Mouse (Mus musculus) monocyte, adult 2 months (primary cell): ENCODE data around the gene Hmx2.

ENCODE experiments used
- DNase-seq, 2 experiments: peaks; one replicate each; pipeline ENCODE4 v3.0.0; 2022; ENCODE audit warnings: low spot score in 2 of 2, low read depth in 1 of 2

Gene Hmx2

DNA sequence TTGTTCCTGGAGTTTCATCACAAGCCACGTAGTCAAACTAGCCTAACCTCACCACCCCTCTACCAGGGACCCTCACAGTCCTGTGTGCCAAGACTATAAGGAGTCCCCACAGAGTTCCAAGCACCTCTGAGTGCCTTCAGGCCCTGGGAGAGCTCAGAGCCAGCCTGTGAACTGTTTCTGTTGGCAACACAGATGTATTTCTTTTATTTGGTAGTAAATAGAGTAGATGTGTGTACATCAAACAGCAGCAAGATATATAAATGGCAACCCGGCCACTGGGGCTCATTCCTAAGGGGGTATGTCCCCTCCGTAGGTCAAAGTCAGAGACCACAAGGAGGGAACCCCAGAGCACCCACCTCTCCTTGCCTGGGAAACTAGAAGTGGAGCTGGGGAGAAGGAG, at the start of gene Hmx2:
Gene Hmx2 (plus strand): TSS at position 301 of the 400 bp plus-strand sequence.
- no peak for DNase-seq

DNA sequence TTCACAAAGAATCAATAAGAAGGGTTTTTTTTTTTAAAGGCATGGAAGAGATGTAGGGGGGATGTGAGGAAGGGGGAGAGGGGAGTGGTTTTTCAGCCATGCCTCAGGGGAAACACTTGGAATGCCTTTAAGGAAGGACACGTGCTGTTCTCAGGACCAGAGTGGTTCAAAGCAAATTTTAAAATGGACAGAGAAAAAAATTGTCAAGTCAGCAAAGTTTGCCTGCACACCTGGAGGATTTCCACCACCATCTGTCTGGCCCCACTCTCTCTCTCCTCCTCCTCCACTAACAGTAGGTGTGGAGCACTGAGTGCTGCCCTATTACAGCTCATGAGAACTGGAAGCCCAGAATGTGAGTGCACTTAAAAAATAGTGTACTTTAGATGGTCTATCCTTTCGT, 44.8 kb upstream of the Hmx2 start:
- no peak for DNase-seq

DNA sequence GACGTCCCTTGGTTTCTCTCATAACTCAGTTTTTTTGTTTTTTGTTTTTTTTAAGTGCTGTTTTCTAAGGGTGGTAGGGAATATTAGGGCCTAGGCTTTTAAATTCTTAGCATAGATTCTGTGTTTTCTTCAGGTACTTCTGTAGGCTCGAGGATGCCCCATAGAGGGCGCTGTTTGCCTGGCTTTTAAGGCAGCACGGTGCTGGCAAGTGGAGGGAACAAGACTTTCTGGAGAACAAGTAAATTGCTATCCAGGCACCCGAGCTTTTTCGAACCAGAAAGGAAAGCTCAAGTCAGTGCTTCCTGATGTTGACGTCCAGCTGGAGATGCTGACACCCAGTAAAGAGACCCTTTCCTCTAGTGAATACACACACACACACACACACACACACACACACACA, 8.6 kb upstream of the Hmx2 start:
- no peak for DNase-seq

DNA sequence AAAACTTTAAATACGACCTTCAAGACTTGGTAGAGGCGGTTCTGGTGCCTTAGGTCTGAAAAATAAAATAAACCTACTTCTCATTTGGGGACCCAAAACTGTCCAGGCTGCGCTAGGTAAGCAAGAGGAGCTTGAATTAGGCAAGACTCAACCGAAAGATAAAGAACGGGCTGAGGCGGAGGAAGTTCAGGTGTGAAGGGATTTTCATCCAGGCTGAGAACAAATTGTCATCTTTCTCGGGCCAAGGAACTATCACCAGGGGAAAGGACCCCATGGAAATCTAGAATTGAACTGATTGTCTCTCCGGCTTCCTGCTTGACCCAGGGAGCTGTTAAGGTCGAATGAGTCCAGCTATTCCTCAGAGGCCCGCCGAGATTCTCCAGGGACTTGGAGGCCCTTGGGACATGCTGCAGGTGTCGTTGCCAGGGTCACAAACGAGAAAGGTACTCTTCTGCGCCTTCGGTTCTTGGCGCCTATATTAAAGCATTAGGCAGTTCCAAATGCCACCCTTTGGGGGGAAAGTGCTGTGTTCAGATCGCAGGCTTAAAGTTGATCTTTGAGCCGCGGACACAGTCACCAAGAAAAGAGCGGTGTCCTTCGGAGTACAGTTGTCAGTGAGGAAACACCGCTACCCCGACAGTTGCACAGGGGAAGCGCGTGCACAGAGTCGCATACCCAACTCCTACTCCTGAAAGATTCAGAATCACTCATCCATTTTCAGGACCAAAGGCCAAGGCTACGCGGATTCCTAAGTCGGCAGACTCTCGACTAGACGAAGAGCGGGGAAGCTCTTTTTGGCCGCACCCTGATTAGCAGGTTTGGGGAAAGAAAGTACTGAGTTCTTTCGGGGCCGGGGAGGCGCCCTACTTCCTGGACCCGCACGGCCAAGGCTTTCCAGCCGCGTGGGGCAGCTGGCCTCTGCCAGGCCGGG, 7.1 kb upstream of the Hmx2 start:
- DNase-seq = no peak

DNA sequence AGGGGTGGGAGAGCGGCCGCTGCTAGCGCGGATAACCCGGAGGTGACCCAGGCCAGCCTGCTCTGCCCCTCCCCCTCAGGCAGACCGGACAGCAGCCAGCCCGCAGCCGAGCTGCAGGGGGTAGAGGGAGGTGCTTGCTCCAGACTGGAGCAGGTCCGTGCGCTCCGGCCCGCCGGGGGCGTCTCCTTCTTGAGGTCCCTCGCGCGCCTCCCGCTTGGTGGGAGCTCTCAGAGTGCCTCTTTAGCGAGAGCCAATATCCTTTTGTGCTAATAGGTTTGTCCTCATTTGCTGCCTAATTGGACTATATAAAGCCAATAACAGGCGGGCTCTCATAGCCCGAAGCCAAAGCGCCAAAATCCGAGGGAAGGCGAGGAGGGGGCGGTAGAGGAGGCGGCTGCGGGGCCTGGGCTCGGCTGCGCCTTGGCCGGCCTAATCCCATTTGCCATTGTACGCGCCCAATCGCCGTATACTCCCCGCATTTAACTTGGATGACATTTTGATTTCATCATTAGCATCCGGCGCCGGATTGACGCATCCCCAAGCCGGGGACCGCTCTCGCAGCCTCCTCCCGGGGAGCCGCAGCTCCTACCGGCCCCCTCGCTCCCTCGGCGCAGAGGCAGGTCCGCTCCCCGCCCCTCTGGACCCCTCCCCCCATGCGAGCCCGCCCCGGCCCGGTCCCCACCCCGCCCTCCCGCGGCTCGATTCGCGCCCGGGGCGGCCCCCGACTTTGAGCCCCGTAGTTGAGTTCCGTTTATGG, 6.3 kb upstream of the Hmx2 start, which contains the start of gene Hmx3:
Gene Hmx3 (plus strand): TSS at position 753 of the 757 bp plus-strand sequence.
- no peak for DNase-seq

DNA sequence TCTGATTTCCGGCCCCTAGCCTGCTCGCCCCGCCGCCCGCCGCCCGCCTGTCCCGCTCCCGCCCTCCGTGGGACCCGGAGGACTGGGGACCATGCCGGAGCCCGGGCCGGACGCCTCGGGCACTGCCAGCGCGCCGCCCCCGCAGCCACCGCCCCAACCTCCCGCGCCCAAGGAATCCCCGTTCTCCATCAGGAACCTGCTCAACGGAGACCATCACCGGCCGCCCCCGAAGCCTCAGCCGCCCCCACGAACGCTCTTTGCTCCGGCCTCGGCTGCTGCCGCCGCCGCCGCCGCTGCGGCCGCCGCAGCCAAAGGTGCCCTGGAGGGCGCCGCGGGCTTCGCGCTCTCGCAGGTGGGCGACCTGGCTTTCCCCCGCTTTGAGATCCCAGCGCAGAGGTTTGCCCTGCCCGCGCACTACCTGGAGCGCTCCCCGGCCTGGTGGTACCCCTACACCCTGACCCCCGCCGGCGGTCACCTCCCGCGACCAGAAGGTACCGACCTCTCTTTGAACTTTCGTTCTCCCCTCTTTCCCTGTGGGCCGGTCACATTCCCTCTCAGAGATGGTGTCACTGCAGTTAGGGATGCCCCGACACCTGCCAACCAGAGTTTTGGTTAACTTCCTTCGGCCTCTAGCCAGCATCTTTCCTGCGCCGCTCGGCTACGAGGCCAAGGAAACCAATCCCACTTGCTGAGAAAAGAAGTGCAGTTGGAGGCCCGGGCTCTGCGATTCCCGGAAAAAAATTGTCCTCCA, 5.5 kb upstream of the Hmx2 start:
- DNase-seq = no peak

DNA sequence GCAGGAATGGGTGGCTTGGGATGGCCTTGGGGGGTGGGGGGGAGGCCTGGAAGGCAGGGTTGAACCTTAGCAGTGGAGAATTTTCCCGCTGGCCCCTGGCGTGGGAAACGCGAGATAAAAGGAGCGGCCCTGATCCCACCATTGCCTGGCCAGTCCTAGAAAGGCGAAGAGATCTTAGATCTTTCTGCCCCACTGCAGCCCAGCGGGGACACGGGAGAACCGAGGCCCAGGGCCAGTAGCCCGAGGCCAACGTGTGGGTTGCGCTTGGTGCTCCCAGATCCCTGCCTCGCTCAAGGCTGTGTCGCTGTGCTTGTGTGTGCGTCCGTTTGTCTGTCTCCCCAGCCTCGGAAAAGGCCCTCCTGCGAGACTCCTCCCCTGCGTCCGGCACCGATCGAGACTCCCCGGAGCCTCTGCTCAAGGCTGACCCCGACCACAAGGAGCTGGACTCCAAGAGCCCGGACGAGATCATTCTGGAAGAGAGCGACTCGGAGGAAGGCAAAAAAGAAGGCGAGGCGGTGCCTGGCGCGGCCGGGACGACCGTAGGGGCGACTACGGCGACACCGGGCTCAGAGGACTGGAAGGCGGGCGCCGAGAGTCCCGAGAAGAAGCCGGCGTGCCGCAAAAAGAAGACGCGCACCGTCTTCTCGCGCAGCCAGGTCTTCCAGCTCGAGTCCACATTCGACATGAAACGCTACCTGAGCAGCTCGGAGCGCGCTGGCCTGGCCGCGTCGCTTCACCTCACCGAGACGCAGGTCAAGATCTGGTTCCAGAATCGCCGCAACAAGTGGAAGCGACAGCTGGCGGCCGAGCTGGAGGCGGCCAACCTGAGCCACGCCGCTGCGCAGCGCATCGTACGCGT, 4.7 kb upstream of the Hmx2 start:
- no peak for DNase-seq

DNA sequence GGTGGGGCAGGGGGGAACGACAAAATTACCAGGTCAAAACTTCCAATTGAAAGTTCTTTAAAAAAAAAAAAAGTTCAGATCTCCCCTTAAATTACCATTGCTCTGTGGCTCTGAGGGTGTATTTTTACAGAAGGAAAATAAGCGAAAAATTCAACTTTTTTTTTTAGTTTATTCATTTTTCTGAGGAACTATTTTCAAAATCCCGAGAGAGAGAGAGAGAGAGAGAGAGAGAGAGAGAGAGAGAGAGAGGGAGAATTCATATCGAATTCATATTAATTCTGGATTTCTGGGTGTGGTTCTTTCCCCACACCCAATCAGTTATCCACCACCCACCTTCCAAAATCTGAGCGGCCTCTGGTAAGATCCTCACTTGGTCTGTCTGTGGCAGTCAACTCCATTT, 3.7 kb upstream of the Hmx2 start:
- no peak for DNase-seq

DNA sequence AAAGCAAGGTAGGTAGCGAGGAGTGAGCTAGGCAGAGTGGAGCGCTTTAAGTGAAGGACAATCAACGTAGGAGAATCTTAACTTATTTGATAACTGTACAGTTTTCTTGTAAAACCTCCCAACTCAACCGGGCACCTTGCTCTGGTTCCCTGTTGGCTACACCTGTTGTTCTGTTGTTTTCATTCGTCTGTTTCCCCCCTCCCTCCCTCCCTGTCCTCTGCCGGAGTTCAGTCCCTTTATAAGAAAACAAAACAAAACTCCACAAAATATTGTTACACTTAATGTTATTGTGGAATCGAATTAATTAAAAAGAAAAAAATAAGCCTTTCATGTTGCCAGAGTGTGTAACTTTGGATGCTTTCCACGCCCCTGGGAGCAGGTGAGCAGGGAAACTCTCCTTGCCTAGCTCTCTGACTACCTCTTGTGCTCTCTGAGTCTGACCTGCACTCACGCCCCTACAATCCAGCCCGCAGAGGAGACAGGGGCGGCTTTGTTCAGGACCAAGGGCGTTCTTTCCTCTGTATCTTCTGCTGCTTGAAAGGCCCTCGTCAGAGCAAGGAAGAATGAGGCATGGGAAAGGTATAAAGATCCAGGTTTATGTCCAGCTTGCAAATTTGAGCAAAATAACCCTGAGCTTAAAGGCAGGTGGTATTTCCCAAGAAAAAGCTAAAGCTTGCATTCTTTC, 2.7 kb upstream of the Hmx2 start:
- no peak for DNase-seq

DNA sequence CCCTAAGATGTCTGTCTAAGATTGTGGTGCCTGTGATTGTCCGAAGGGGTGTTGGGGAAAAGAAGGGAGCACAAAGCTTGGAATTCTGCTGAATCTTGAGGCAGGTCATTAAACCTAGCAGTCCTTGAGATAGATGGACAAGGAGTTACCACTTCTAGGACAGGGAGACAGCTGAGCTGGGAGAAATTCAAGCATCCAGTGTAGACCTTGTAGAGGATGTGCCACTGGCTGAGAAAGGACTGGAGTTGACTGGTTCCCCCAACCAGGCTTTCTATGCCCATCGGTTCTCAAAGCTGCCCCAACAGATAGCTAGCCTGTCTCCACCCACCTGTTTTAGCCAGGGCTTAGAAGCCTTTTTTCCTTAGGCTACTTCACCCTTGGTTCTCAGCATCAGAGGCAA, 2.1 kb upstream of the Hmx2 start:
- DNase-seq = no peak

DNA sequence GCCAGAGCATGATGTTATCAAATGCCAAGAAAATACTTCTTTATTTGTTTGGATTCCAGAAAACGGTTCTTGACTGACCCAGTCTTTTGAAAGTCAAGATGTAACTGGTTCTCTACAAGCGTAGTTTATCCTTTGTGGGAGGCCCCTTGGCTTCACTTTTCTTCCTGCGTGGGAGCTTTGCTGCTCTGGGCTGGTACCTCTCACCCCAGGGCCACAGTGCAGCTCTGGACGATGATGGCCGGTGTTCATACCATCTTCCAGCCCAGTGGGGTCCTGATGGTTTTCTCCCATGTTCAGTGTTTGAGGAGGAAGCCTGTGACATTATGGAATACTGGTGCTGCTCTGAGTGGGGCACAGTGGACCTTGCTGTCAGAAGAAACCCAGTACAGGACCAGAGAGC, 1.1 kb upstream of the Hmx2 start:
- no peak for DNase-seq

DNA sequence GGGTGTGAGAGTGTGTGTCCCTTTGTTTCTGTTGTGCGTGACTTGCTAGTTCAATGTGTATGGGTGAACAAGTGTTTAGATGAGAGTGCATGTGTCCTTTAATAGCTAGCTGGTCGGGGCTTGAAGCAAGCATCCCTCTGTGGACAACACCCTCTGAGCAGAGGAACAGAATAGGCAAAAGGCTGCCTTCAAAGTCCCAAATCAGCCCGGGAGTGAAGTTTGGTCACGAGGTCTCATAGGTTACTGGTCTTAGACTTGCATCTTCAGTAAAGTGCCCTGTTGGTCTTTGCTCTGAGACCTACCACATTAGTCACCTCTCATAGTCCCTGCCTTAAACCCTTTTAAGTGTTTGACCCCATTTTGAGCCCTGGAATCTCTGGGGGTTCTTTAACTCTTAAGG, 2.9 kb downstream of the Hmx2 start:
- no peak for DNase-seq

DNA sequence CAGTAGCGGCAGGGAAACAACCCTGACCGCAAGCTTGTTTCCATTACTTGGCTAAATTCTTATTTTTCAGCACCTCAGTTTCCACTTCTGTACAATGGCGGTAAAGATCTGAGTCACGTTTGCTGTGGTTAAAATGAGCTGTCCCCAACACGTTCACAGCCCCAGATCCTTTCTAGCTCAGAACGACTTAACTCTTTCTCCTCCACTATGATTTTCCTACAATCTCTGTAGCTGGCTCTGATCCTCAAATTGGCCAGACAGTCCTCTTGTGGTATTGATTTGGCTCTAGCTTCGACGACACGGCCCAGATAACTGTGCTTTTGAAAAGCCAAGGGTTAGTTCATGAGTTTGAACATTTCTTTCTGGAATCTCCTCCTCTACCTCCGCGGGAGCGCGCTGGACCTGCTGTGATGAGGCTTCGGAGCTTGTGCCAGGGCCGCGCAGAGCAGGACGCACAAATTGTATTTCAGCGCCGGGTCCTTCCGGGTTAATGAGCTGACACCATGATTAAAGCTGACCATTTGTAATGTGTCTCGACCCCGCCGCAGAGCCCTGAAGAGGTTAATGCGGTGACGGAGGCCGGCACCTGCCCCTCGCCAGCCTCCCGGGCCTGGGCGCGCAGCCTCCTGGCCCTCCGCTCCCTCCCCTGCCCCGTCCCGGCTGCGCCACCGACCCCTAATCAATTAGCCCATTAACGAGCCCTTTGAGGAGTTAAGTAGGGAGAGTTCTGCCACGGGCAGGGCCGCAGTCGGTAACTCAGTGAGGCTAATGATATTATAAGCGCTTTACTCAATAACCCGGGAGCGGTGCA, 3.6 kb downstream of the Hmx2 start:
- no peak for DNase-seq

DNA sequence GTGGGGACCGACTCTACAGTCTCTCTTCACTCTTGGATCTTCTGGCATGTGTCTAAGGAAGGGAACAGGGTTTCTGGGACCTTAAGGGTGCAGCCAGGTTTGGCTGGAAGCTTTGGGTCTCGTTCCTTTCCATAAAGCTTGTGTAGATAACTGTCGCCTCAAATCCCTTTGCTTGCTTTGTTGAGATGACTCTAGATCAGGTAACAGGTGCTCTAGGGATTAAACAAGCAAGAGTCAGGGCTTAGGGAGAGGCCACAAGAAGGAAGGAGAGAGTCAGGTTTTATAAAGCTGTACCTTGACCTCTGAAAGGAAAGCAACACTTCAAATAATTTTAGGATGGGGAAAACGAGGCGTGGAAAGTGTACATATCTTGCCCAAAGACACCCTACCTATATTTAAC, 4.2 kb downstream of the Hmx2 start:
- no peak for DNase-seq

DNA sequence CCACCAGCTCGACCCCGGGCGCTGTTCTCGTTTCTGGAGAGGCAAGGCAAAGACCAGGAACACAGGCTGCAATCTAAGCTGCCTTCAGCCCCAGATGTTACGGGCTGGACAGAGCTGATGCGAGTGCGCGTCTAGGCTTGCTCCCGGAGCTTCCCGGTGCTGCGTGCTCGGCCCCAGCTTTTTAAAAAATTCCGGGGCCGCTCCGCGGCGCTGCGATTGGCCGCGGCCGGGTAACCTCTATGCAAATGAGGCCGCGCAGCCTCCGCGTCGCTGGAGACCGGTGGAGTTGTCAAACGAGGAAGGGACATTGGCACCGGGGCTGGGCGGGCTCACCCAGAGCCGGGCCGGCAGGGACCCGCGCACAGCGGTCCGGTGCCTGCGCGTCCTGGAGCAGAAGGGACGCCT, 5.2 kb downstream of the Hmx2 start:
- no peak for DNase-seq

DNA sequence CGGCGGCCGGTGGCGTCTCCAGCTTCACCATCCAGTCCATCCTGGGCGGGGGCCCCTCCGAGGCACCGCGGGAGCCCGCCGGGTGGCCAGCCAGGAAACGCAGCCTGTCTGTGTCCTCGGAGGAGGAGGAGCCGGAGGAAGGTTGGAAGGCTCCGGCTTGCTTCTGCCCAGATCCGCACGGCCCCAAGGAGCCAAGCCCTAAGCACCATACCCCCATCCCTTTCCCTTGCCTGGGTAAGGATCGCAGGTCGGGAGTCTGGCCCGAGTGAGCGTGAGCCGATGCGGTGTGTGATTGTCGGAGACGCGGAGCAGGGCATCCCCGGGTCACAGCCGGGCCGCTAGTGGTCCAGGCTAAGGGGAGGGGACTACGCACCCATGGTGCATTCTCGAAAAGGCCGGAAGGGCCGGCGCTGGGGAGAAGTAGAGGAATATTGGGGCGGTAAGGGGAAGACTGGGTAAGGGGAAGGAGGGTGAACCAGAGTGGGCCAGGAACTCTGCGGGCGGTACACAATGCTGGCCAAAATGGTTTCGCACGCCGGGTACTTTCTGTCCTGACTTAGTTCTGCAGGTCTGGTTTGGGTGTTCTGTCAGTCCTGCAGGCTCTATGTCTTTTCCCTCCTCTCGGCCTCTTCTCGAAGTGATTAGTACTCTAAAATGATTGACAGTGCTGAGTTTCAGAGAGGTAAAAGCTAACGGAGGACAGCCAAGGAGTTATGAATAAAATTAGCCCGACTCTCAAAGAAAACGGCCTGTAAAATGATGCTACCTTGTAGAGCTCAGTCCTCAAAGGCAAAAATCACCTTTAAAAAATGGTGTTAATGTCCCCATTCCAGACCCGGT, 6.0 kb downstream of the Hmx2 start:
- DNase-seq = no peak

DNA sequence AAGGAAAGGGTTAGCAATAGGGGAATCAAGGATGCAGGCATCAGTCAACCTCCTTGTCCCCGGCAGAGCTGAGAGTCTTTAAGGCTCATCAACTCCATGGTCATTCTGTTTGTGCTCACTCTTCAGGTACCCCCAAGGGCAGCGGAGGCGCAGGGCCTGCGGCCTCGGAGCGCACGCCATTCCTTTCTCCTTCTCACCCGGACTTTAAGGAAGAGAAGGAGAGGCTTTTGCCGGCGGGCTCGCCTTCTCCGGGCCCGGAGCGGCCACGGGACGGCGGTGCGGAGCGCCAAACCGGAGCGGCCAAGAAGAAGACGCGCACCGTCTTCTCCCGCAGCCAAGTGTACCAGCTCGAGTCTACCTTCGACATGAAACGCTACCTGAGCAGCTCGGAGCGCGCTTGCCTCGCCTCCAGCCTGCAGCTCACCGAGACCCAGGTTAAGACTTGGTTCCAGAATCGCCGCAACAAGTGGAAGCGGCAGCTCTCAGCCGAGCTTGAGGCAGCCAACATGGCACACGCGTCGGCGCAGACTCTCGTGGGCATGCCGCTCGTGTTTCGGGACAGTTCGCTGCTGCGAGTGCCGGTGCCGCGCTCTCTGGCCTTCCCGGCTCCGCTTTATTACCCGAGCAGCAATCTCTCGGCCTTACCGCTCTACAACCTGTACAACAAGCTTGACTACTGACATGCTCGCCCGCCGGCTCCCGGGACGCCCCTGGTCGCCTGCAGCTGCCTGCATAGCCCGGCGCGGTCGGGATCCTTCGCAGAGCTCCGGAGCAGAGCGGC, 6.9 kb downstream of the Hmx2 start:
- no peak for DNase-seq

DNA sequence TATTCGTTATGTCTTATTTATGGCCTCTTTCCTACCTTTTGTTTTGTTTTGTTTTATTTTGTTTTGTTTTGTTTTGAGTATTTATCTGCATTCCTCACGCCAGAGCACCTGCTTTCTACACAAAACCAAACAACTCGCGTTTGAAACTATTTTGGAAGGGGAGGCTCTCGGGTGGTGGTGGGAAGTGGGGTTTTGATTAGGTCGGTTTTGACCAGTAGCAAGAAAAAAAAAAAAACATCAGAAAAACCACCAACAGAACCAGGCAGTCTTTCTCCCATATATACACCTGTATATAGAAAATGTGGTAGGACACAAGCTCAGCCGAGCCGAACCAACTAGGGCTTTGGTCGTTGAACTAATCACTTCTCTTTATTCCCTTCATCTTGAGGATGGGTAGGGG, 7.5 kb downstream of the Hmx2 start:
- DNase-seq = no peak
